Mouse (Mus musculus) ES-E14 (cell line): ENCODE data around the gene Lhpp. TPM values are rescaled to one million over a fixed set of nuclear protein-coding genes. Genes with fewer than 3 reads are reported as not detected.

Experiments
- DNase-seq: peaks from one replicate; pipeline ENCODE4 v3.0.0-alpha.2; 2013; ENCODE audit warnings: low read depth, low spot score
- H3K27ac ChIP-seq: 2 replicates; pipeline ENCODE4 v1.5.1; 2012; ENCODE audit warnings: low read depth, mild to moderate bottlenecking, low read length, moderate library complexity, mixed read lengths; ENCODE audit not compliant: poor library complexity, insufficient read depth, severe bottlenecking
- H3K36me3 ChIP-seq: 2 replicates; pipeline ENCODE4 v1.6.1; 2012; ENCODE audit warnings: mild to moderate bottlenecking, low read length, moderate library complexity, mixed read lengths; ENCODE audit not compliant: control insufficient read depth, poor library complexity, insufficient read depth, severe bottlenecking
- H3K4me1 ChIP-seq, 2 experiments: fragments of 150-350 bp in 1 of 2; sonication (generic) in 1 of 2; 2 replicates each; pipeline ENCODE4 v1.6.1; 2012; ENCODE audit warnings: low read length in 2 of 2, mild to moderate bottlenecking in 1 of 2, mixed read lengths in 1 of 2; ENCODE audit not compliant: control insufficient read depth in 2 of 2, insufficient read depth in 2 of 2, poor library complexity in 1 of 2
- H3K4me3 ChIP-seq, 2 experiments: fragments of 150-350 bp in 1 of 2; sonication (generic) in 1 of 2; 2 replicates each; pipeline ENCODE4 v1.5.1; 2012; ENCODE audit warnings: low read length in 2 of 2, low read depth in 1 of 2, mild to moderate bottlenecking in 1 of 2, mixed read lengths in 1 of 2; ENCODE audit not compliant: insufficient read depth in 1 of 2, poor library complexity in 1 of 2, severe bottlenecking in 1 of 2
- H3K9ac ChIP-seq: 2 replicates; pipeline ENCODE4 v1.6.1; 2012; ENCODE audit warnings: low read depth, mild to moderate bottlenecking, low read length, mixed read lengths; ENCODE audit not compliant: poor library complexity, insufficient read depth, severe bottlenecking
- H3K9me3 ChIP-seq: fragments of 150-350 bp; sonication (generic); 2 replicates; pipeline ENCODE4 v1.6.1; 2012; ENCODE audit warnings: low read depth, mild to moderate bottlenecking, low read length; ENCODE audit not compliant: control insufficient read depth, insufficient read depth
- CHD2 ChIP-seq: IDR thresholded peaks from 2 replicates; pipeline ENCODE4 v1.6.1; 2014; ENCODE audit warnings: mild to moderate bottlenecking, low read depth, low read length, inconsistent platforms
- HCFC1 ChIP-seq: IDR thresholded peaks from 2 replicates; pipeline ENCODE4 v1.6.1; 2012; ENCODE audit warnings: low read length, inconsistent platforms, borderline replicate concordance; ENCODE audit not compliant: insufficient read depth
- MAFK ChIP-seq: IDR thresholded peaks from 2 replicates; pipeline ENCODE4 v1.6.1; 2014; ENCODE audit warnings: mild to moderate bottlenecking, low read depth, low read length, inconsistent platforms; ENCODE audit not compliant: insufficient read depth
- ZC3H11A ChIP-seq: IDR thresholded peaks from 2 replicates; pipeline ENCODE4 v1.6.1; 2012; ENCODE audit warnings: low read depth, mild to moderate bottlenecking, inconsistent platforms, low read length, borderline replicate concordance
- ZNF384 ChIP-seq: IDR thresholded peaks from 2 replicates; pipeline ENCODE4 v1.6.1; 2012; ENCODE audit warnings: low read depth, low read length, inconsistent platforms
- in situ Hi-C, 2 experiments: fragments of 600-800 bp; cut with MboI; formaldehyde crosslinking; loops; one replicate each; pipeline ENCODE4 v1.15.1; 2025; ENCODE audit warnings: low sequenced_read_pairs in 2 of 2, inconsistent platforms in 1 of 2; ENCODE audit not compliant: unreplicated experiment in 2 of 2
- total RNA-seq: library from RNA; depleted of rRNA; stranded (reverse); fragments of 300-350 nt; gene quantifications from 2 replicates; pipeline ENCODE4 v1.2.3, GENCODE M21; 2012

Lhpp gene
- total RNA-seq, 1 experiment, result 11.9 TPM

GRCm38 (mm10) chr7:132664815-132665214 is 54.4 kb downstream of the Lhpp start:
- Histone ChIP-seq H3K4me1 (no peaks in the 10 kb centered on the region), H3K9me3 (no peaks in the 10 kb centered on the region), H3K9ac (no peak overlapping the region), H3K27ac (no peak overlapping the region), H3K36me3 (no peaks in the 10 kb centered on the region), H3K4me3 (no peak overlapping the region)
- in situ Hi-C loops, result loop anchor here in 1 of 2 experiments (25.0 kb wide), 1 partner anchor 222 kb away; no protein-coding TSS in a partner anchor
- TF ChIP-seq CHD2 (no peak), ZC3H11A (no peak), ZNF384 (no peak)
- DNase-seq, result no peak

GRCm38 (mm10) chr7:132665664-132666382 is 55.4 kb downstream of the Lhpp start:
- in situ Hi-C loops, result loop anchor here in 1 of 2 experiments (25.0 kb wide), 1 partner anchor 221 kb away; no protein-coding TSS in a partner anchor
- Histone ChIP-seq H3K36me3 (no peaks in the 10 kb centered on the region), H3K4me3 (no peak overlapping the region), H3K9ac (no peak overlapping the region), H3K9me3 (no peaks in the 10 kb centered on the region), H3K27ac (no peak overlapping the region), H3K4me1 (no peaks in the 10 kb centered on the region)
- TF ChIP-seq ZC3H11A, result no peak
- no peak for TF ChIP-seq HCFC1
- no peak for TF ChIP-seq MAFK
- TF ChIP-seq CHD2, result no peak
- TF ChIP-seq ZNF384, result no peak
- DNase-seq, result no peak

GRCm38 (mm10) chr7:132666516-132666915 is 56.1 kb downstream of the Lhpp start:
- in situ Hi-C loops, result loop anchor here in 1 of 2 experiments (25.0 kb wide), 1 partner anchor 221 kb away; no protein-coding TSS in a partner anchor
- H3K9me3 ChIP-seq, result no peaks in the 10 kb centered on the region
- no peaks in the 10 kb centered on the region for H3K36me3 ChIP-seq
- DNase-seq, result no peak
- H3K27ac ChIP-seq, result no peak overlapping the region
- H3K4me1 ChIP-seq, result no peaks in the 10 kb centered on the region
- no peak overlapping the region for H3K4me3 ChIP-seq
- H3K9ac ChIP-seq, result no peak overlapping the region
- TF ChIP-seq ZC3H11A (no peak), CHD2 (no peak), ZNF384 (no peak), MAFK (no peak), HCFC1 (no peak)

- Histone ChIP-seq H3K9ac (no peak overlapping the region), H3K4me1 (peaks cover 0 to 3% of the 10 kb centered on the region in 2 experiments; a peak in 1 of 4 replicates), H3K4me3 (no peak overlapping the region), H3K36me3 (no peaks in the 10 kb centered on the region), H3K27ac (no peak overlapping the region), H3K9me3 (no peaks in the 10 kb centered on the region)
- no peak for DNase-seq
- in situ Hi-C loops, result loop anchor here in 1 of 2 experiments (25.0 kb wide), 1 partner anchor 219 kb away; no protein-coding TSS in a partner anchor
- no peak for TF ChIP-seq ZNF384
Observed at GRCm38 (mm10) chr7:132668604-132669003, 58.2 kb downstream of the Lhpp start.
